Comparison of ENCODE assay signal across 24 mouse cellular contexts in genomic region chr1:152916936-152917335, GRCm38 (mm10). TPM values are rescaled to one million over a fixed set of nuclear protein-coding genes. Genes with fewer than 3 reads are reported as not detected.
DNase-seq lines count a peak whose midpoint lies in the region; TF ChIP-seq lines count a peak whose summit lies in the region.
"Had no signal": no experiment of that assay in that cellular context is flagged by ENCODE, and none has a peak within 500 bp of the region (broad histone marks: within the 10 kb centered on the region; RNA-seq: fewer than 3 reads in every experiment).

No protein-coding gene starts in this region.

- no peaks in the 10 kb centered on the region for H3K36me3 ChIP-seq in ES-Bruce4 (ENCODE audit: control insufficient read depth, insufficient read depth, low read length, poor library complexity, severe bottlenecking)
- H3K36me3 ChIP-seq: embryonic facial prominence, embryonic 10.5 days; embryonic facial prominence, embryonic 13.5 days; forebrain, embryonic 12.5 days; forebrain, embryonic 15.5 days; hindbrain, embryonic 10.5 days; hindbrain, embryonic 13.5 days had no signal

- H3K27me3 ChIP-seq in ES-Bruce4 (ENCODE audit: control insufficient read depth, insufficient read depth, low read length, poor library complexity, severe bottlenecking): no peaks in the 10 kb centered on the region
- H3K27me3 ChIP-seq: embryonic facial prominence, embryonic 13.5 days; forebrain, embryonic 12.5 days; forebrain, embryonic 15.5 days; hindbrain, embryonic 13.5 days had no signal

- peak; percentile 94 for TF ChIP-seq EP300 in ES-Bruce4 (IDR thresholded peaks at IDR 0.05; ENCODE audit: insufficient read depth, low read depth, low read length)

- H3K9ac ChIP-seq in ES-Bruce4 (ENCODE audit: low read depth, poor library complexity, severe bottlenecking): 0 out of 2 replicates have a peak overlapping the region, but pooled peaks have one; percentile 37
- H3K9ac ChIP-seq: embryonic facial prominence, embryonic 13.5 days; forebrain, embryonic 12.5 days; forebrain, embryonic 15.5 days; hindbrain, embryonic 13.5 days had no signal

- H3K4me3 ChIP-seq in ES-Bruce4 (ENCODE audit: low read depth, low read length): no peak overlapping the region
- H3K4me3 ChIP-seq: embryonic facial prominence, embryonic 10.5 days; embryonic facial prominence, embryonic 13.5 days; erythroblast, embryonic 14.5 days; forebrain, embryonic 12.5 days; forebrain, embryonic 15.5 days; heart, adult 2 months; hindbrain, embryonic 10.5 days; hindbrain, embryonic 13.5 days had no signal

- no peak for TF ChIP-seq POLR2A in ES-Bruce4 (IDR thresholded peaks at IDR 0.05; ENCODE audit: insufficient read depth, low read length)

- H3K4me1 ChIP-seq in ES-Bruce4 (ENCODE audit: control insufficient read depth, insufficient read depth, low read length): no peaks in the 10 kb centered on the region
- H3K4me1 ChIP-seq: embryonic facial prominence, embryonic 10.5 days; embryonic facial prominence, embryonic 13.5 days; forebrain, embryonic 12.5 days; forebrain, embryonic 15.5 days; hindbrain, embryonic 10.5 days; hindbrain, embryonic 13.5 days had no signal

- TF ChIP-seq CTCF in ES-Bruce4 (IDR thresholded peaks at IDR 0.05; ENCODE audit: low read depth, low read length): no peak

- peak overlapping the region; percentile 91 for H3K27ac ChIP-seq in ES-Bruce4 (ENCODE audit: insufficient read depth, low read length)
- H3K27ac ChIP-seq: embryonic facial prominence, embryonic 10.5 days; embryonic facial prominence, embryonic 13.5 days; forebrain, embryonic 12.5 days; forebrain, embryonic 15.5 days; heart, adult 2 months; hindbrain, embryonic 10.5 days; hindbrain, embryonic 13.5 days had no signal

- H3K9me3 ChIP-seq in ES-Bruce4 (replicated peaks; ENCODE audit: control insufficient read depth, insufficient read depth, low read length, poor library complexity, severe bottlenecking): no peaks in the 10 kb centered on the region
- H3K9me3 ChIP-seq: embryonic facial prominence, embryonic 10.5 days; embryonic facial prominence, embryonic 13.5 days; forebrain, embryonic 12.5 days; forebrain, embryonic 15.5 days; hindbrain, embryonic 10.5 days; hindbrain, embryonic 13.5 days had no signal

- DNase-seq in ES-CJ7 (ENCODE audit: low read depth, low spot score) (peak; percentile 81), ZHBTc4 (ENCODE audit: low read depth, low spot score) (peak; percentile 84)
- peak; percentile 46 for DNase-seq in yolk sac, embryonic 10.5 days (ENCODE audit: low spot score)
- DNase-seq in right cerebral cortex, postnatal 25 days: no peak
- no peak for DNase-seq in thymus, postnatal 36 days
- DNase-seq: adrenal gland, adult 2 months; adrenal gland, postnatal 14 days; cerebellum, adult 11 months; cerebellum, adult 2 months; cerebellum, adult 9-11 months; cerebellum, postnatal 25 days; embryo, embryonic 11 days; gastrocnemius, postnatal 25 days; heart, adult 2 months; heart, postnatal 36 days; kidney, adult 2 months had no signal

RNA-seq across cellular contexts. Expression of gene Smg7, which starts 14.5 kb away (rescaled TPM):
- 144 and 156 TPM in 2 replicates for polyA plus RNA-seq in ES-Bruce4 (2011; ENCODE audit: insufficient read depth, insufficient read length, low read depth, missing spikeins)

RNA-seq across cellular contexts. Expression of gene Nmnat2, which starts 37.9 kb away (rescaled TPM):
- 31.1 and 35.6 TPM in 2 replicates for polyA plus RNA-seq in ES-Bruce4 (2011; ENCODE audit: insufficient read depth, insufficient read length, low read depth, missing spikeins)
- polyA plus RNA-seq: erythroblast, embryonic 14.5 days had no signal

Comparison
In these comparisons a context has a peak if more than half of its experiments do, and no peak if none do; other contexts are left out.
1. DNase-seq: peak in ES-CJ7 (single experiment), ZHBTc4 (single experiment) and yolk sac, embryonic 10.5 days (single experiment); none in right cerebral cortex, postnatal 25 days (single experiment) and thymus, postnatal 36 days (0 of 2).